Mouse (Mus musculus) lung, adult 2 months (tissue): ENCODE measurements around the gene Gm18336. TPM values are rescaled to one million over a fixed set of nuclear protein-coding genes. Genes with fewer than 3 reads are reported as not detected.

ENCODE experiments used
- DNase-seq: peaks from one replicate; pipeline ENCODE4 v3.0.0; 2022
- H3K4me1 ChIP-seq: fragments of 200-500 bp; 2 replicates; pipeline ENCODE4 v1.6.1; 2011; ENCODE audit warnings: low read length; ENCODE audit not compliant: control insufficient read depth, insufficient read depth
- H3K4me3 ChIP-seq: fragments of 200-500 bp; replicated peaks from 2 replicates; pipeline ENCODE3; 2011; ENCODE audit warnings: low read depth, mild to moderate bottlenecking, control low read depth, low read length; ENCODE audit errors: extremely low read depth
- CTCF ChIP-seq: fragments of 200-500 bp; IDR thresholded peaks from 2 replicates; pipeline ENCODE4 v1.5.1; 2011; ENCODE audit warnings: mild to moderate bottlenecking, low read length, control low read depth; ENCODE audit not compliant: insufficient read depth
- POLR2A ChIP-seq: fragments of 200-500 bp; IDR thresholded peaks from 2 replicates; pipeline ENCODE4 v1.6.1; 2011; ENCODE audit warnings: low read depth, mild to moderate bottlenecking, control low read depth, low read length, borderline replicate concordance; ENCODE audit errors: extremely low read depth
- WGBS: fragments of 180-500 bp; shearing (Covaris S2); methylation state at CpG from one replicate; pipeline ENCODE4 v1.1.7; 2018; 5-methylcytosine and 5-hydroxymethylcytosine counted together
- polyA plus RNA-seq: library from polyadenylated mRNA; depleted of rRNA; stranded (reverse); fragments of >200 nt; gene quantifications from 2 replicates; pipeline ENCODE4 v1.2.3, GENCODE M21; 2012; rRNA removed

Gm18336 gene
- polyA plus RNA-seq, 1 experiment = 0.05 TPM

- no peak for TF ChIP-seq POLR2A
- no peak for TF ChIP-seq CTCF
- Histone ChIP-seq H3K4me3 (no peak overlapping the region), H3K4me1 (no peaks in the 10 kb centered on the region)
- 69% methylated on average over 4 of the region's 4 CpGs for WGBS
- no peak for DNase-seq
Observed at GRCm38 (mm10) chrX:73391481-73391880, 7.1 kb downstream of the Gm18336 start.

GRCm38 (mm10) chrX:73384924-73385323, 13.6 kb downstream of the Gm18336 start:
- DNase-seq = no peak
- no peak overlapping the region for H3K4me3 ChIP-seq
- WGBS = 21% methylated on average over 1 of the region's 1 CpGs
- H3K4me1 ChIP-seq = no peaks in the 10 kb centered on the region
- no peak for TF ChIP-seq POLR2A
- TF ChIP-seq CTCF = no peak

- TF ChIP-seq CTCF (no peak), POLR2A (no peak)
- no peak overlapping the region for H3K4me3 ChIP-seq
- H3K4me1 ChIP-seq = no peaks in the 10 kb centered on the region
- 56% methylated on average over 6 of the region's 6 CpGs for WGBS
- DNase-seq = no peak
Observed at GRCm38 (mm10) chrX:73384419-73384818, 14.1 kb downstream of the Gm18336 start.

- Histone ChIP-seq H3K4me1 (no peaks in the 10 kb centered on the region), H3K4me3 (no peak overlapping the region)
- TF ChIP-seq POLR2A = no peak
- TF ChIP-seq CTCF = no peak
- no peak for DNase-seq
Observed at GRCm38 (mm10) chrX:73363291-73363690, 35.2 kb downstream of the Gm18336 start.

- DNase-seq = no peak
- Histone ChIP-seq H3K4me3 (no peak overlapping the region), H3K4me1 (no peaks in the 10 kb centered on the region)
- 67% methylated on average over 1 of the region's 1 CpGs for WGBS
- TF ChIP-seq POLR2A = no peak
- TF ChIP-seq CTCF = no peak
Observed at GRCm38 (mm10) chrX:73356719-73357118, 41.8 kb downstream of the Gm18336 start.

- 80% methylated on average over 2 of the region's 2 CpGs for WGBS
- no peaks in the 10 kb centered on the region for H3K4me1 ChIP-seq
- DNase-seq = no peak
- H3K4me3 ChIP-seq = no peak overlapping the region
- TF ChIP-seq POLR2A (no peak), CTCF (no peak)
Observed at GRCm38 (mm10) chrX:73356163-73356562, 42.4 kb downstream of the Gm18336 start.

Other genes with a start within 250 kb of the Gm18336 start
- not detected in 2 replicates for gene Xlr5b, start 249.9 kb downstream of the Gm18336 start, polyA plus RNA-seq
- gene DXBay18, start 249.3 kb downstream of the Gm18336 start, polyA plus RNA-seq = 0.09 TPM in 1 of 2 replicates, not detected in the other
- gene Spin2d, start 221.7 kb downstream of the Gm18336 start, polyA plus RNA-seq = not detected in 2 replicates
- gene Xlr3b, start 206.5 kb downstream of the Gm18336 start, polyA plus RNA-seq = 0.54 and 2.7 TPM in 2 replicates
- gene Xlr4b, start 184.4 kb downstream of the Gm18336 start, polyA plus RNA-seq = 0.27 and 0.80 TPM in 2 replicates
- gene F8a, start 170.4 kb downstream of the Gm18336 start, polyA plus RNA-seq = 11.7 and 15.1 TPM in 2 replicates
- gene Xlr4c, start 155.6 kb downstream of the Gm18336 start, polyA plus RNA-seq = 0.08 and 0.79 TPM in 2 replicates
- gene Xlr3c, start 133.3 kb downstream of the Gm18336 start, polyA plus RNA-seq = not detected in 2 replicates
- gene Xlr5a, start 105.8 kb downstream of the Gm18336 start, polyA plus RNA-seq = not detected in 2 replicates
- gene Xlr5c, start 105.8 kb downstream of the Gm18336 start, polyA plus RNA-seq = not detected in 2 replicates
- not detected in 2 replicates for gene Gm45015, start 61.9 kb downstream of the Gm18336 start, polyA plus RNA-seq
- gene Zfp275, start 56.1 kb downstream of the Gm18336 start, polyA plus RNA-seq = 10.7 and 14.7 TPM in 2 replicates
- 0.06 and 0.32 TPM in 2 replicates for gene Zfp92, start 12.4 kb upstream of the Gm18336 start, polyA plus RNA-seq
- 1.1 and 115 TPM in 2 replicates for gene Trex2, start 36.6 kb upstream of the Gm18336 start, polyA plus RNA-seq
- gene Haus7, start 60.3 kb upstream of the Gm18336 start, polyA plus RNA-seq = 9.2 and 14.1 TPM in 2 replicates
- gene Bgn, start 84.9 kb upstream of the Gm18336 start, polyA plus RNA-seq = 656 and 780 TPM in 2 replicates
- gene Atp2b3, start 104.3 kb upstream of the Gm18336 start, polyA plus RNA-seq = 0.04 TPM in 1 of 2 replicates, not detected in the other
- 1.3 and 1.4 TPM in 2 replicates for gene Dusp9, start 240.7 kb upstream of the Gm18336 start, polyA plus RNA-seq